Mouse (Mus musculus) brain, embryonic 14.5 days (tissue): ENCODE measurements around the gene Prpf40b.

Source experiments
- CTCF ChIP-seq: fragments of 200-500 bp; IDR thresholded peaks from 2 replicates; pipeline ENCODE4 v1.5.1; 2012; ENCODE audit warnings: inconsistent platforms, mild to moderate bottlenecking, moderate library complexity, borderline replicate concordance; ENCODE audit not compliant: insufficient read depth, insufficient read length; ENCODE audit errors: extremely low read depth
- POLR2A ChIP-seq: fragments of 200-500 bp; IDR thresholded peaks from 2 replicates; pipeline ENCODE4 v1.6.1; 2012; ENCODE audit warnings: mild to moderate bottlenecking, inconsistent platforms, borderline replicate concordance; ENCODE audit not compliant: poor library complexity, insufficient read depth, insufficient read length, severe bottlenecking; ENCODE audit errors: extremely low read depth

DNA sequence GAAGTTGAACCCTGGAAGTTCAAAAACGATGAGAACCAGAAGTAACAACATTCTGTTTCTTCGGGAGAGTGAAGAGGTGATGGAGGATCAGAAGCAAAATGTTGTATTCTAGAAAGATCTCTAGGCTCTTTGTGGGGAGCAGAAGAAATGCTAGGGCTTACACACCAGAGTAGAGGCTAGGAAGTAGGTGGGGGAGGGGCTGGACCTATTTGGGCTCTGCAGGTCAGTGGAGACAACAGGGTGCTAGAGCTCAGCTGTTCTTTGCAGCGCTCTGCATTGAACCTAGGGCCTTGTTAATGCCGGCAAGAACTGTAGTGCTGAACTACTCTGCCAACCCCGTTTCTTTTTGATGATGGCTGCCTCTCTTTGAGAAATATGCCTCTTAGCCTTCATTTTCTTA lies 1.3 kb downstream of the Prpf40b start:
- TF ChIP-seq POLR2A, result no peak
- no peak for TF ChIP-seq CTCF
